Mouse (Mus musculus): ENCODE measurements around the gene Nrp2. TPM values are rescaled to one million over a fixed set of nuclear protein-coding genes. Genes with fewer than 3 reads are reported as not detected.

The Nrp2 gene
- polyA plus RNA-seq, 2 experiments from 2014 or later, result 0.38 to 0.61 TPM

DNA sequence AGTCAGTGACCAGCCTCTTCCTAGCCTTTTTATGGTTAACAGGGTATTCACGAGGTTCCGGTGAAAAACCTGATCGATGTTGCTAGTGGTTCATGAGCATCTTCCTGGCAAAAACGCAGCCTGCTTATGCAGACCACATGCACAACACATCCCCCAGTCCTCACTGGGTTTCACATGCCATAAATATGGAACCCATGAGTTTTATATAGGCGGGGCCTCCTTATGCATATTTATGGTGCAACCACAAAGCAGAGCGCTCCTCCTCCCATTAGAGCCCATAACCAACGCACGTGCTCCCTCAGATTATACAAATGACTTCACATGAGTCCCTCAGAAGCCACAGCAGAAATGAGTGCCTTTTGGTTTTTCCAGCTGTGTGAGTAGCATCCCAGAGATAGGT is 49.0 kb downstream of the Nrp2 start:
- ATAC-seq, result no peak

- no peak for ATAC-seq
These were observed 49.7 kb downstream of the Nrp2 start for GRCm38 (mm10) chr1:62752661-62753333.

DNA sequence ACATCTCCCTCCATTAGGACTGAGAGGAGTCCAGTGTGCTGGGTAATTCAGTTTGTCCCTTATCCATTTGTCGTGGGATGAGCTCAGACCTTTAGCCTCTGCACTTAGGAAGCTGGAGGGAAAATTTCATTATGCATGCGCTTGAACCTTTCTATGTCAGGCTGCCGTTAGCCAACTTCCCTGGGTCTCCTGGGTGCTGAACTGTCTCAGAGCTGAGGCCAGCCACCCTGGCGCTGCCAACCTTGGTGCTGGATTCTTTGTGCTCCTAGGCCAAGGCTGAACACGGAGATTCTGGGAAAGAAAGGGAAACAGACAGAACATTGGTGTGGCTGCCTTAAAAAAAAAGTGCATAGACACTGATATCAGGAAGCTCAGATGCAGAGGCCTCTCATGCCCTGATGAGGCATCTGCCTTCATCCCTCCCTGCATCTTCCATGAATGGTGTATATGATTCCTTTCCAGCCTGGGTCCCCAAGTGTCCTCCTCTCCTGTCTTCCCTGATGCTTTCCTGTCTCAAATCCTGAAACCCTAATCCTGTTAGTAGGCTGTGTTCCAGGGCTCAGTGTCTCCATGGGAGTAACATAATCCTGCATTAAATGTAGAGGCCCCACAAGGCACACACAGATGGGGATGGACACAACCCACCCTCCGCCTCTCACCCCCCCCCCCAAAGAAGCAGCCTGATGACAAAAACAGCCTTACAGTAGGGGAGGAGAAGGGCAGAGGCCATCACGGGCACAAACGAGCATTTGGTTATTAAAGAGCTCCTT is 51.2 kb downstream of the Nrp2 start:
- no peak for ATAC-seq

GRCm38 (mm10) chr1:62760086-62760485 is 57.0 kb downstream of the Nrp2 start:
- ATAC-seq, result no peak

DNA sequence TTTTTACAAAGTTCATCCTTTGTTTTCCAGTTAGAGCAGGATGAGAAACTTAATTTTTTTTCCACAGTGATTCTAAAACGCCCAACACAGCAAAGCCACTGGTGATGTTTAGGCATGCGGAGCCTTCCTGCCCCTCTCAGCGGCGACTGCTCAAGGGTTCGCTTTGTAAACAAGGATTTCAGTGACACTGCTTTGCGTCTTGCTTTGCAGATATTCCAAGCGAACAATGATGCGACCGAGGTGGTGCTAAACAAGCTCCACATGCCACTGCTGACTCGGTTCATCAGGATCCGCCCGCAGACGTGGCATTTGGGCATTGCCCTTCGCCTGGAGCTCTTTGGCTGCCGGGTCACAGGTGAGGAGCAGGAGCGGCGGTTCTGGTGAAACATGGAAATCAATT is 57.5 kb downstream of the Nrp2 start:
- ATAC-seq, result no peak

GRCm38 (mm10) chr1:62763779-62764178 is 60.7 kb downstream of the Nrp2 start:
- ATAC-seq, result no peak

GRCm38 (mm10) chr1:62765171-62765570 is 62.1 kb downstream of the Nrp2 start:
- ATAC-seq, result no peak

DNA sequence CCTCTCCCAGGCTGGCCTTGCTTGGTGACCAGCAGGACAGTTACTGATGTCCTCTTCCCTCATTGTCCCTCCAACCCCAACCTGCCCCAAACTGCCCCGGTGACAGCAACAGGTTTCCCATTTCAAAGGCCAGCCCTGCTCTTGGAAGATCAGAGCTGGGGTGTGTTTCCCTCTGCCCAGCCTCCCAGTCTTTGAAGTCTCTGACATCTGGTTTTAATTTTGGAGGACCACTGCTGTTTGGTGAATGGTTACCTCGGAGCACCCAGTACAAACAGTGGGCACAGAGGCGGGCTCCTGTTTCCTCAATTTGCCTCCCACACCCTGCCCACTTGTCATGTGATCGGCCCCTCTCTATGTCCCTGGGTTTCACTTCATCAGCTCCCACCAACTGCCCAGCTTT is 63.7 kb downstream of the Nrp2 start:
- ATAC-seq, result no peak

GRCm38 (mm10) chr1:62767611-62768010 is 64.5 kb downstream of the Nrp2 start:
- no peak for ATAC-seq

DNA sequence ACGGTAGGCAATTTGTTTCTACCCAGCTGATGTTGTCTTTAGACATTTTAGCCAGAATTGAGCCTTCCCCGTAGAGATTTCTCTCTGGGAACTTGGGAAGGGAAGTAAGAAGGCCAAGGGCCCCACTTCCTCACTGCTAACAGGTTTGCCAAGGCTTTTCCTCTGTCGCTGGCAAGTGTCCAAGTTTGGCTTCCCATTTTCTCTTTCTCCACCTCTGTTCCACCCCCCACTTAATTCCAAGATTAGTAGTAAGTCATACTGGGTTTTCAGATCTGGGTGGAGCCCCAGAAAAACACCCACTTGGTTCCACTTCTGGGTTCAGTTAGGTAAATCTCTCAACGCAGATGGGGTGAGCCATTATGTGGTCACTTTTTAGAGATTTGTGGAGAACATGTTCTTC is 67.5 kb downstream of the Nrp2 start:
- ATAC-seq, result no peak

GRCm38 (mm10) chr1:62772391-62772790 is 69.3 kb downstream of the Nrp2 start:
- ATAC-seq, result no peak

- ATAC-seq, result no peak
These were observed 70.2 kb downstream of the Nrp2 start for GRCm38 (mm10) chr1:62773105-62773920.

GRCm38 (mm10) chr1:62773921-62774191 is 70.8 kb downstream of the Nrp2 start:
- ATAC-seq, result no peak

- no peak for ATAC-seq
These were observed 71.5 kb downstream of the Nrp2 start for GRCm38 (mm10) chr1:62774288-62775218.

DNA sequence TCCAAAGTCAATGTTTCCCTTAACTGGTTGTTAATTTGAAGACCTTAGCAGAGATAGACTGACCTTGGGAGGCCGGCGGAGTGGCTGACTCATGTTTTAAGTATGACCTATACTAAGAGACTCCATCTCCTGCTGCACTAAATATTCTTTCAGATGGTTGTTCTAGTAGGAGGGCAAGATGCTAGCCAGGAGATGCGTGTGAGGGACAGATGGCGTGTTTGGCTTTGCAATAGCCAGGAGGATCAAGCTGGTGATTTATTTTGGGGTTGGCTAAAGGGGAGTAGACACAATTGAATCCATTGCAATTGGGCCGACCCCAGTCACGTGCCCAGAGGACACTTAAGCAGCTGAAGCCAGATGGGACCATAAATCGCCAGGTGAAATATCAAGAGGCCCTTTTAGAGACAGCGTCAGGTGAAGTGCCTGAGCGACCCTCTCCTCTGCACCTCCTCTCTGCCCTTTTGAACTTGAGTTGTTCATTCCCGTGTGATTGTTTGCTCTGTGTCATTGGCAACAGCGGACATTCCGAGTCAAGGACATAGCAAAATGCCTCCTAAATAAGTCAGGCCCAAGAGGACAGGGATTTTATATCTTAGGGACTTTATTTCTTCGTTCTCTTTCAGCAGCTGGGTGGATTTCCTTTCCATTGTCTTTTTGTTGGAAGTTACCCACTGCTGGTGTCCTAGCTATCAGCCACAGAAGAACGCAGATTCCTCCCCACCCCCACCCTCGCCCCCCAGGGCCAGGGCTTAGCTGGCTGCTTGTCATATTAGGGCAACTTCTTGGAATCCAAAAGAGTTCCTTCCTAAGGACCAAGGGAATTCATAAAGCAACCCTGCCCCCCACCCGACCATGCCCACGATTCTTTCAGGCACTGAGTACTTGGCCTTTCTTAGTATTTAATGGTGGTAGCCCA is 74.5 kb downstream of the Nrp2 start:
- ATAC-seq, result no peak

DNA sequence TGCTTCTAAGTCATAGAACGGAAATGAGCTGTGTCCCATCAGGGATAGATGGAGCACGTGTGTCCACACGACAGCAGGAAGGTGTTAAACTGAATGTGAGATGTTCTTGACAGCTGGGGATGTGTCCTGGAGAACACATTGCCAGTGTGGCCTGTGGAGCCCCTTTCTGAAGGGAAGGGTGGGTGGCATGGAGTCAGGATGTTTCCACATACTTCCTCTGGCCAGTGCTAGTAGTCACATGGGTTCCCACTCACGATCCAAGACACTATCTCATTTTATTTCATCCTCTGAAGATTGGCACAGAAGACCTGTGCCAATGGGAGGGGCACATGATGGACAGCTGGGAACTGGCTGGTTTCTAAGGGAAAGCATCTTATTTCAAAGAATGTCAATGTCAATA is 75.8 kb downstream of the Nrp2 start:
- no peak for ATAC-seq

GRCm38 (mm10) chr1:62780068-62780761 is 77.1 kb downstream of the Nrp2 start:
- no peak for ATAC-seq

GRCm38 (mm10) chr1:62782155-62782554 is 79.1 kb downstream of the Nrp2 start:
- ATAC-seq, result no peak

DNA sequence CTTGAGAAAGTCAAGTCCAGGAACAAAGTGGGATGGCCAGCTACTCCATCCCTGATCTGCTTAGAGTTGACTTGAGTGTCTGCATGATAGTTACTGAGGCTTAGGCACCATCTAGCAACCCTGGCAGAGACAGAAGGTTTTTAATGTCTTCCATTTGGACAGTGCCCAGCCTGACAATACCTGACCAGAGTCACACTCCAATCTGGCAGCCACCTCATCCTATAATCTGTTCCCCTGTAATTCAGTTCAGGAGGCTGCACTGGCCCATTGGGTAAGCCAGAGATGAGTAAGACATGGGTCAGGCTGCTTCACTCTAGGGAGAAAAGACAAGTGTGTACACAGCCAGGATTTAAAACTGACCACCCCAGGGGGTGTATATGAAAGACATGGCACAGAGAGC is 79.5 kb downstream of the Nrp2 start:
- ATAC-seq, result no peak

DNA sequence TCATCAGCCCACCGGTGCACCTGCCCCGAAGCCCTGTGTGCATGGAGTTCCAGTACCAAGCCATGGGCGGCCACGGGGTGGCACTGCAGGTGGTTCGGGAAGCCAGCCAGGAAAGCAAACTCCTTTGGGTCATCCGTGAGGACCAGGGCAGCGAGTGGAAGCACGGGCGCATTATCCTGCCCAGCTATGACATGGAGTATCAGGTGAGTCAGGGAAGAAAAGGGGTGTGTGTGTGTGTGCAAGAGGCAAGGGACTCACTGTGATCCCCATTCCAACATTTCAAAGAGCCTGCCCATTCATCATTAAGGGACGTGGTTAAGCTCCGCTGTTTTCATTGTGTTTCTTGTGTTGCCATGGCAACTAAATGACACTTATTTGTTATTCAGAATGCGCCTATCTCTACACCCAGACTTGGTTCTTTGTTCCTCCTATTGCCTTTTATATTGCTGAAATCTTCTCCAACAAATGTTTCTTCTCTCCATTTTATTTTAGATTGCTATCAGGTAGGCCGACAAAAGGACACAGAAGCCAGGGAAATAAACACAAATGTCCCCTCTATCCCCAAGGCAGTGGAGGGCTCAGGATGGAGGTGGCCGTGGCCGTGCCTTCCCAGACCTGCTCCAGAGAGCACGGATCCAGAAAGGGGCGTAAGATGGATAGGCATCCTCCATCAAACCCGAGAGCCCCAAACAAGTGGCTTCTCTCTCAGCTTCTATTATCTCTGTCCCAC is 80.4 kb downstream of the Nrp2 start:
- no peak for ATAC-seq

Measured in CD4-positive, CD25-positive, alpha-beta regulatory T cell, adult 4 months (primary cell).